Mouse (Mus musculus): ENCODE measurements around the gene Slc9a3r1. TPM values are rescaled to one million over a fixed set of nuclear protein-coding genes. Genes with fewer than 3 reads are reported as not detected.
A peak's percentile ranks its signal among the peaks of the same experiment; 100 is the strongest.

The Slc9a3r1 gene
- 1 to 10 TPM; 2.3 to 3.9 TPM for total RNA-seq (2021)
- long read RNA-seq, experiment 1 = 0 reads
- long read RNA-seq, experiment 2, partial matches to known transcripts = 0 of 3 reads
- long read RNA-seq, experiment 2, other reads (novel, unspliced or antisense) = 0 of 3 reads

GRCm38 (mm10) chr11:115162832-115163480, at the start of gene Slc9a3r1:
Gene Slc9a3r1 (plus strand): TSS chr11:115163341.
- DNase-seq = peak; percentile 98

GRCm38 (mm10) chr11:115119409-115119808, 43.7 kb upstream of the Slc9a3r1 start:
- DNase-seq = no peak

- DNase-seq = no peak
These were observed 34.7 kb upstream of the Slc9a3r1 start for GRCm38 (mm10) chr11:115128483-115128882.

GRCm38 (mm10) chr11:115129508-115130126, 33.5 kb upstream of the Slc9a3r1 start:
- DNase-seq = no peak

GRCm38 (mm10) chr11:115131768-115132381, 31.3 kb upstream of the Slc9a3r1 start:
- DNase-seq = no peak

- no peak for DNase-seq
These were observed 29.3 kb upstream of the Slc9a3r1 start, which contains the start of gene Cd300lf for GRCm38 (mm10) chr11:115133800-115134199. Gene Cd300lf (minus strand): TSS chr11:115133992.

GRCm38 (mm10) chr11:115138597-115139262, 24.4 kb upstream of the Slc9a3r1 start:
- no peak for DNase-seq

GRCm38 (mm10) chr11:115141970-115142369, 21.2 kb upstream of the Slc9a3r1 start:
- DNase-seq = no peak

- no peak for DNase-seq
These were observed 15.3 kb upstream of the Slc9a3r1 start for GRCm38 (mm10) chr11:115147813-115148212.

GRCm38 (mm10) chr11:115150741-115151254, 12.3 kb upstream of the Slc9a3r1 start:
- no peak for DNase-seq

GRCm38 (mm10) chr11:115151755-115152429, 11.2 kb upstream of the Slc9a3r1 start:
- DNase-seq = peak; percentile 45

- DNase-seq = no peak
These were observed 10.1 kb upstream of the Slc9a3r1 start for GRCm38 (mm10) chr11:115153088-115153487.

GRCm38 (mm10) chr11:115153699-115154292, 9.3 kb upstream of the Slc9a3r1 start:
- DNase-seq = peak; percentile 75

- DNase-seq = no peak
These were observed 8.0 kb upstream of the Slc9a3r1 start for GRCm38 (mm10) chr11:115155053-115155634.

- DNase-seq = no peak
These were observed 5.0 kb upstream of the Slc9a3r1 start for GRCm38 (mm10) chr11:115157933-115158719.

GRCm38 (mm10) chr11:115160016-115160797, 2.9 kb upstream of the Slc9a3r1 start:
- no peak for DNase-seq

- peak; percentile 56 for DNase-seq
These were observed 2.1 kb upstream of the Slc9a3r1 start for GRCm38 (mm10) chr11:115160883-115161577.

- no peak for DNase-seq
These were observed 1.4 kb upstream of the Slc9a3r1 start for GRCm38 (mm10) chr11:115161578-115162204.
